Mouse (Mus musculus): Measurements from ENCODE around the gene Erv3. TPM values are rescaled to one million over a fixed set of nuclear protein-coding genes. Genes with fewer than 3 reads are reported as not detected.
"Not testable (repeated sequence)": the region's sequence is repeated elsewhere in the genome, so short reads cannot be mapped to it uniquely, and the experiment has no call there.

Gene Erv3
- polyA plus RNA-seq, 1 experiment from 2014 or later, result not detected

GRCm38 (mm10) chr2:131841321-131841693 is 18.2 kb downstream of the Erv3 start:
- ATAC-seq (replicated peaks; ENCODE audit: low FRiP score), result peak; percentile 45; the same call in 1 of the 2 replicates
- 0 out of 2 replicates have a peak overlapping the region, but pooled peaks have one; percentile 20 for H3K9ac ChIP-seq (ENCODE audit: low read length)
- no peaks in the 10 kb centered on the region for H3K36me3 ChIP-seq (ENCODE audit: control insufficient read depth, insufficient read depth, low read length)
- H3K4me2 ChIP-seq (ENCODE audit: low read depth, low read length, severe bottlenecking), result no peak overlapping the region
- 60% methylated on average over 2 of the region's 2 CpGs for WGBS
- H3K27ac ChIP-seq (ENCODE audit: low read depth, low read length), result peak overlapping the region; percentile 47; the same call in 1 of the 2 replicates
- H3K4me3 ChIP-seq (ENCODE audit: low read depth, low read length), result no peak overlapping the region
- no peak for DNase-seq (ENCODE audit: low spot score)
- no peaks in the 10 kb centered on the region for H3K27me3 ChIP-seq (ENCODE audit: control insufficient read depth, insufficient read depth, low read length)
- no peaks in the 10 kb centered on the region for H3K9me3 ChIP-seq (ENCODE audit: control insufficient read depth, low read length)
- 0 out of 2 replicates have a peak, but pooled peaks cover 4% of the 10 kb centered on the region for H3K4me1 ChIP-seq (replicated peaks; ENCODE audit: control insufficient read depth, insufficient read depth, low read length)

GRCm38 (mm10) chr2:131840611-131841320 is 18.8 kb downstream of the Erv3 start:
- Histone ChIP-seq H3K9ac (ENCODE audit: low read length) (0 out of 2 replicates have a peak overlapping the region, but pooled peaks have one; percentile 20), H3K9me3 (ENCODE audit: control insufficient read depth, low read length) (no peaks in the 10 kb centered on the region), H3K4me1 (replicated peaks; ENCODE audit: control insufficient read depth, insufficient read depth, low read length) (0 out of 2 replicates have a peak, but pooled peaks cover 2% of the 10 kb centered on the region), H3K27me3 (ENCODE audit: control insufficient read depth, insufficient read depth, low read length) (no peaks in the 10 kb centered on the region), H3K27ac (ENCODE audit: low read depth, low read length) (peak overlapping the region; percentile 47; the same call in 1 of the 2 replicates), H3K4me2 (ENCODE audit: low read depth, low read length, severe bottlenecking) (no peak overlapping the region), H3K4me3 (ENCODE audit: low read depth, low read length) (no peak overlapping the region), H3K36me3 (ENCODE audit: control insufficient read depth, insufficient read depth, low read length) (no peaks in the 10 kb centered on the region)
- WGBS, result 29% methylated on average over 9 of the region's 9 CpGs
- ATAC-seq (replicated peaks; ENCODE audit: low FRiP score) (peak; percentile 72), DNase-seq (ENCODE audit: low spot score) (peak; percentile 63)

- Histone ChIP-seq H3K36me3 (ENCODE audit: control insufficient read depth, insufficient read depth, low read length) (no peaks in the 10 kb centered on the region), H3K9ac (ENCODE audit: low read length) (no peak overlapping the region), H3K4me1 (replicated peaks; ENCODE audit: control insufficient read depth, insufficient read depth, low read length) (no peaks in the 10 kb centered on the region), H3K4me2 (ENCODE audit: low read depth, low read length, severe bottlenecking) (no peak overlapping the region), H3K9me3 (ENCODE audit: control insufficient read depth, low read length) (peaks cover 6% of the 10 kb centered on the region; the same call in 1 of the 2 replicates), H3K27me3 (ENCODE audit: control insufficient read depth, insufficient read depth, low read length) (no peaks in the 10 kb centered on the region), H3K27ac (ENCODE audit: low read depth, low read length) (no peak overlapping the region), H3K4me3 (ENCODE audit: low read depth, low read length) (no peak overlapping the region)
- no peak for ATAC-seq (replicated peaks; ENCODE audit: low FRiP score)
- DNase-seq (ENCODE audit: low spot score), result no peak
- WGBS, result 94% methylated on average over 1 of the region's 1 CpGs
Measured at GRCm38 (mm10) chr2:131834296-131834695, 25.3 kb downstream of the Erv3 start.

GRCm38 (mm10) chr2:131831861-131832260 is 27.7 kb downstream of the Erv3 start:
- no peak for ATAC-seq (replicated peaks; ENCODE audit: low FRiP score)
- Histone ChIP-seq H3K36me3 (ENCODE audit: control insufficient read depth, insufficient read depth, low read length) (no peaks in the 10 kb centered on the region), H3K27me3 (ENCODE audit: control insufficient read depth, insufficient read depth, low read length) (no peaks in the 10 kb centered on the region), H3K9me3 (ENCODE audit: control insufficient read depth, low read length) (peaks cover 6% of the 10 kb centered on the region; the same call in 1 of the 2 replicates), H3K4me1 (replicated peaks; ENCODE audit: control insufficient read depth, insufficient read depth, low read length) (peaks cover 5% of the 10 kb centered on the region; the same call in 1 of the 2 replicates), H3K27ac (ENCODE audit: low read depth, low read length) (no peak overlapping the region), H3K9ac (ENCODE audit: low read length) (no peak overlapping the region), H3K4me2 (ENCODE audit: low read depth, low read length, severe bottlenecking) (no peak overlapping the region), H3K4me3 (ENCODE audit: low read depth, low read length) (no peak overlapping the region)
- DNase-seq (ENCODE audit: low spot score), result no peak
- 23% methylated on average over 2 of the region's 2 CpGs for WGBS

GRCm38 (mm10) chr2:131830945-131831344 is 28.6 kb downstream of the Erv3 start:
- H3K4me3 ChIP-seq (ENCODE audit: low read depth, low read length); H3K9me3 ChIP-seq (ENCODE audit: control insufficient read depth, low read length); H3K4me2 ChIP-seq (ENCODE audit: low read depth, low read length, severe bottlenecking); H3K9ac ChIP-seq (ENCODE audit: low read length); H3K36me3 ChIP-seq (ENCODE audit: control insufficient read depth, insufficient read depth, low read length); ATAC-seq (replicated peaks; ENCODE audit: low FRiP score); H3K27me3 ChIP-seq (ENCODE audit: control insufficient read depth, insufficient read depth, low read length); H3K27ac ChIP-seq (ENCODE audit: low read depth, low read length); H3K4me1 ChIP-seq (replicated peaks; ENCODE audit: control insufficient read depth, insufficient read depth, low read length); DNase-seq (ENCODE audit: low spot score): not testable (repeated sequence)
- 85% methylated on average over 4 of the region's 4 CpGs for WGBS

GRCm38 (mm10) chr2:131827999-131828975 is 31.3 kb downstream of the Erv3 start:
- ATAC-seq (replicated peaks; ENCODE audit: low FRiP score) (peak; percentile 58; the same call in 1 of the 2 replicates), DNase-seq (ENCODE audit: low spot score) (no peak)
- Histone ChIP-seq H3K27ac (ENCODE audit: low read depth, low read length) (no peak overlapping the region), H3K36me3 (ENCODE audit: control insufficient read depth, insufficient read depth, low read length) (no peaks in the 10 kb centered on the region), H3K9me3 (ENCODE audit: control insufficient read depth, low read length) (0 out of 2 replicates have a peak, but pooled peaks cover 1% of the 10 kb centered on the region), H3K4me2 (ENCODE audit: low read depth, low read length, severe bottlenecking) (peak overlapping the region; percentile 24; the same call in 1 of the 2 replicates), H3K27me3 (ENCODE audit: control insufficient read depth, insufficient read depth, low read length) (no peaks in the 10 kb centered on the region), H3K4me3 (ENCODE audit: low read depth, low read length) (no peak overlapping the region), H3K4me1 (replicated peaks; ENCODE audit: control insufficient read depth, insufficient read depth, low read length) (peaks cover 5% of the 10 kb centered on the region; the same call in 1 of the 2 replicates), H3K9ac (ENCODE audit: low read length) (no peak overlapping the region; the same call in 1 of the 2 replicates)
- WGBS, result 38% methylated on average over 18 of the region's 18 CpGs

GRCm38 (mm10) chr2:131827026-131827687 is 32.4 kb downstream of the Erv3 start:
- ATAC-seq (replicated peaks; ENCODE audit: low FRiP score), result no peak; the same call in 1 of the 2 replicates
- Histone ChIP-seq H3K27ac (ENCODE audit: low read depth, low read length) (no peak overlapping the region), H3K9ac (ENCODE audit: low read length) (no peak overlapping the region), H3K27me3 (ENCODE audit: control insufficient read depth, insufficient read depth, low read length) (no peaks in the 10 kb centered on the region), H3K4me2 (ENCODE audit: low read depth, low read length, severe bottlenecking) (no peak overlapping the region), H3K4me3 (ENCODE audit: low read depth, low read length) (no peak overlapping the region), H3K9me3 (ENCODE audit: control insufficient read depth, low read length) (no peaks in the 10 kb centered on the region), H3K4me1 (replicated peaks; ENCODE audit: control insufficient read depth, insufficient read depth, low read length) (peaks cover 5% of the 10 kb centered on the region; the same call in 1 of the 2 replicates), H3K36me3 (ENCODE audit: control insufficient read depth, insufficient read depth, low read length) (no peaks in the 10 kb centered on the region)
- 82% methylated on average over 4 of the region's 4 CpGs for WGBS
- DNase-seq (ENCODE audit: low spot score), result no peak

GRCm38 (mm10) chr2:131825498-131825897 is 34.0 kb downstream of the Erv3 start:
- ATAC-seq (replicated peaks; ENCODE audit: low FRiP score) (no peak), DNase-seq (ENCODE audit: low spot score) (no peak)
- Histone ChIP-seq H3K9me3 (ENCODE audit: control insufficient read depth, low read length) (no peaks in the 10 kb centered on the region), H3K36me3 (ENCODE audit: control insufficient read depth, insufficient read depth, low read length) (no peaks in the 10 kb centered on the region), H3K27ac (ENCODE audit: low read depth, low read length) (no peak overlapping the region), H3K4me3 (ENCODE audit: low read depth, low read length) (no peak overlapping the region), H3K4me2 (ENCODE audit: low read depth, low read length, severe bottlenecking) (no peak overlapping the region), H3K9ac (ENCODE audit: low read length) (no peak overlapping the region), H3K4me1 (replicated peaks; ENCODE audit: control insufficient read depth, insufficient read depth, low read length) (peaks cover 6% of the 10 kb centered on the region; the same call in 1 of the 2 replicates), H3K27me3 (ENCODE audit: control insufficient read depth, insufficient read depth, low read length) (no peaks in the 10 kb centered on the region)
- 82% methylated on average over 2 of the region's 2 CpGs for WGBS
